Mouse (Mus musculus): ENCODE data around the gene Lars2. TPM values are rescaled to one million over a fixed set of nuclear protein-coding genes. Genes with fewer than 3 reads are reported as not detected.
"Not testable (repeated sequence)": the region's sequence is repeated elsewhere in the genome, so short reads cannot be mapped to it uniquely, and the experiment has no call there.

Lars2 gene
- polyA plus RNA-seq, 1 experiment: 4,688 TPM

DNA sequence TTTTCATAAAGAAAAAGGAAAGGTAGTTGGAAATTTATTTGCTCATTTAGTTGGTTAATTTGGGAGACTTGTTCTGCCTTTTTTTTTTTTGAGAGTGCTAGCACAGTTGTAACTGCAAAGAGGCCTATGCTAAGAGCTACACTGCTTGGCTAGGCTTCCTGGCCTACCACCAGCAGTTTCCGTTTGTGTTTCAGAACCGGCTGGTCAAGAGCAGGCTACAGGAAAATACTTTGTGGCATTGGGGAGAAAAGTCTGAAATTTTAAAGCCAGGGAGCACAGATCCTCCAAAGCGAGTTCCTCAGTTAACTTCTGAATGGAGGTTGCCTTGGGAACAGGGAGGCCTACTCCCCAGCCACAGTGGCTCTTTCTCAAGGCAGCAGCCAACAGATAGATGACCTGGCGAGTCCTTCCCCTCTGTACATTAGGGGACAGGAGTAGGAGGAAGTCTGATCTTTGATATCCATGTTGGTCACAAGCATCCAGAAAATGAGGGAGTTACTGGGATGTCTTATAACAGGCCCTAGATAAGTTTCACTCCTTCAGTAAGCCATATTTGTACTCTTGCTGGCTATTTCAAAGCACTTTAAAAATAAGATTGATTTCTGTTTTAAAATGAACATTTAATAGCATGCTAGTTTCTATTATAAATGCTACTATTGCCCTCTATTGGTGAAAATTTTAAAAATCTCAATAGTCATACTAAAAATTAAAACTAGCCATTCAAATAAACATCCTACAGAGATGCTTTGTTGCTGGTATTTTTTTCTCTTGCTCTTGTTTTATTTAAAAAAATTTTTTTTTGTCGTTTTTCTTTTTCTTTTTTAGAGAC is 73.7 kb downstream of the Lars2 start:
- Histone ChIP-seq H3K4me3 (ENCODE audit: insufficient read depth, low read length) (no peak overlapping the region), H3K27ac (ENCODE audit: insufficient read depth, low read length) (no peak overlapping the region), H3K4me1 (ENCODE audit: control insufficient read depth, insufficient read depth, low read length) (peaks cover 4% of the 10 kb centered on the region; the same call in 1 of the 2 replicates)
- TF ChIP-seq POLR2A (IDR thresholded peaks at IDR 0.05; ENCODE audit: extremely low read depth, insufficient read depth, low read length) (no peak), CTCF (IDR thresholded peaks at IDR 0.05; ENCODE audit: extremely low read depth, insufficient read depth, low read length) (no peak)

DNA sequence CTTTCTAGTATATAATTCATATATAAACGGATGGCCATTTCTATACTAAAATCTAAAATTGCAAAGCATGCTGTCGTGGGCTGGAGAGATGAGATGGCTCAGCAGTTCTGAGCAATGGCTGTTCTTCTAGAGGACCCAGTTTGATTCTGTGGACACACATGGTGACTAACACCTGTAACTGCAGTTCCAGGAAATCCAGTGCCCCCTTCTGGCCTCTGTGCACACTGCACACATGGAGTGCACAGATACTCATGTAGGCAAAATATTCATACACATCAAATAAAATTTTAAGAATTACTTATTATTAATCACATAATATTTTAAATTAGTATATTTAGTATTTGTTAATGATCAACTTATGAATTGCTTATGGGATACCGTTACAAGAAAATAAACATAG is 80.4 kb downstream of the Lars2 start:
- H3K27ac ChIP-seq (ENCODE audit: insufficient read depth, low read length); H3K4me3 ChIP-seq (ENCODE audit: insufficient read depth, low read length); H3K4me1 ChIP-seq (ENCODE audit: control insufficient read depth, insufficient read depth, low read length): not testable (repeated sequence)

DNA sequence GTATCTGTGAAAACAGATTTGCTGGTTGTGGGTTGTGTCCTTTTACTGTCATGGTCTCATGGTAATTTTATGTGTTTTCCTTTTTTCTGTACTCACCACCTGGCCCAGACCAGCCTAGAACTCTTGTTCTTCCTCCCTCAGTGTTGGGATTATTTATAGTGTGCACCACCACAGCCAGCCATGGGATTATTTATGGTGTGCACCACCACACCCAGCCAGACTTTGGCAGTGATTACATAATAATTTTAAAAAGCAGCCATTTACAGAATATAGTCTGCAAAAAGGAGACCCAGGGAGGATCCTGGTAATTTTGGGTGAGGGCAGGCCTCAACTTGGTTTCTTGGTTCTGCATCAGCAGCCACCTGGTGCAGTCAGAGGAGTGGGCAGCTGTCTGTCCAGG is 81.9 kb downstream of the Lars2 start:
- no peak overlapping the region for H3K4me3 ChIP-seq (ENCODE audit: insufficient read depth, low read length)
- no peak overlapping the region for H3K27ac ChIP-seq (ENCODE audit: insufficient read depth, low read length)
- H3K4me1 ChIP-seq (ENCODE audit: control insufficient read depth, insufficient read depth, low read length): no peaks in the 10 kb centered on the region; the same call in 1 of the 2 replicates
- TF ChIP-seq CTCF (IDR thresholded peaks at IDR 0.05; ENCODE audit: extremely low read depth, insufficient read depth, low read length): no peak
- no peak for TF ChIP-seq POLR2A (IDR thresholded peaks at IDR 0.05; ENCODE audit: extremely low read depth, insufficient read depth, low read length)

DNA sequence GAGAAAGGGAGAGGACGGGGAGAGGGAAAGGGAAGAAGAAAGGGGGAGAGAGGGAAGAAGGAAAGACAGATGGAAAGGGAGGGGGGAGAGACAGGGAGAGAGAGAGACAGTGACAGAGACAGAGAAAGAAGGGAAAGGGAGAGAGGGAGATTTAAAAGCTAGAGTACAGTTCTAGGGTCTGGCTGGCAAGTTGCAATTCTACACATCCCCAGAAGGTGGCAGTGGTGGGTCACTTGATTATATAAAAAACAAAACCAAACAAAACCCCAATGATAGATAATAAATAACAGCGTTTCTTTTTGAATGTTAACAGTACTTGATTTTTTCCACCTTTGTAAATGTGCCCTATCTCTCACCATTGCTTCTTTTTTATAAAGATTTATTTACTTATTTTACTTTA is 83.4 kb downstream of the Lars2 start:
- no peak for TF ChIP-seq POLR2A (IDR thresholded peaks at IDR 0.05; ENCODE audit: extremely low read depth, insufficient read depth, low read length)
- TF ChIP-seq CTCF (IDR thresholded peaks at IDR 0.05; ENCODE audit: extremely low read depth, insufficient read depth, low read length): peak; percentile 80
- Histone ChIP-seq H3K4me3 (ENCODE audit: insufficient read depth, low read length) (no peak overlapping the region), H3K4me1 (ENCODE audit: control insufficient read depth, insufficient read depth, low read length) (no peaks in the 10 kb centered on the region; the same call in 1 of the 2 replicates), H3K27ac (ENCODE audit: insufficient read depth, low read length) (no peak overlapping the region)

DNA sequence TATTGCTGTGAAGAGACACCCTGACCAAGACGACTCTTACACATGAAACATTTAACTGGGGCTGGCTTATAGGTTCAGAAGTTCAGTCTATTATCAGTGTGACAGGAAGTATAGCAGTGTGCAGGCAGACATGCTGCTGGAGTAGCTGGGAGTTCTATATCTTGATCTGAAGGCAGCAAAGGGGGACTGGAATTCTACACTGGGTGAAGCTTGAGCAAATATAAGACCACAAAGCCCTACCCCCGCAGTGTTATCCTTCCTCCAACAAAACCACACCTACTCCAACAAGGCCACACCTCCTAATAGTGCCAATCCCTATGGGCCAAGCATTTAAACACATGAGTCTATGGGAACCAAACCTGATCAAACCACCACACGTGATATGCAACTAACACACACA is 85.0 kb downstream of the Lars2 start:
- TF ChIP-seq CTCF (IDR thresholded peaks at IDR 0.05; ENCODE audit: extremely low read depth, insufficient read depth, low read length) (no peak), POLR2A (IDR thresholded peaks at IDR 0.05; ENCODE audit: extremely low read depth, insufficient read depth, low read length) (no peak)

DNA sequence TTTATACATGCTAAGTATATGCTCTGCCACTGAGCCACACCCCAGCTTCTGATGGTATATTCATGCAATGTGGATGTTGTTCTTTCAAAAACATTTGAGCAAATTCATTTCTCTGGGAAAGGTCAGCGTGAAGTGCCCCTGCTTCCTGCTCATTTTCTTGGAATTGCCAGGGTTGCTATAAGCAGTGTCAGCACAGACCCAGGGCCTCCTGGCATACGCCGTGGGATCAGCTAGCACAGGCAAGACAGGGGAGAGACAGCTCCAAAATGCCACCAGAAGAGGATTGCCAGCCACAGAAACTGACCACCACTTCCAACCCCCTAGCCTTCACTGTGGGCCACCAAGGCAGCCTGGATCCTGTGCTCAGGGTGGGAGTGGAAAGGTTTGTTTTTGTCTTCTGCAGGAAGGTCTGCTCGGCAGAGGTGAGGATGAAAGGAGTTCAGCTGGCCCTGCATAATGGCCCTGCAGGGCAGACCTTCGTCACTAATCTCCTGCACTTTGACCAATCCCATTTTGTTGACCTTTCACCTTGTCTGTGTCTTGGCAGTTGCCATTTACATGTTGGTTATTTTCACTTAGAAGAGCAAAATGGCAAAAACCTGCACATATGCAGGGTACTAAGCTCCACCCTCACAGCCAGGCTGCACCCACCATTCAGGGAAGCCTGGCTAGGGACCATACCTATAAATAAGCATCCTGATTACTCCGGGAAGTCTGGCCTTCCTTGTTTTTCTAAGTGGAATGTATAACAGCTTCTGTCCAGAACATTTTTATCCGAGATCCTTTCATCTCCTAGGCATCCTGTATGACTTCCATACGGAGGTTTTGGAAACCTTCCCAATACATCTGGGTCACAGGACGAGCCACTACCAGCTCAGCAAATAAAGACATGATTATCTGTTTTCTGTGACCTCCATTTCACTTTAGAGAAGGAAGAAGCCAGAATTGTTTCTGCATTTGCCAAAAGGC is 90.2 kb downstream of the Lars2 start:
- no peak overlapping the region for H3K4me3 ChIP-seq (ENCODE audit: insufficient read depth, low read length)

More for the DNA sequence above, 85.0 kb downstream of the Lars2 start:
- H3K4me3 ChIP-seq (ENCODE audit: insufficient read depth, low read length): no peak overlapping the region
- no peak overlapping the region for H3K27ac ChIP-seq (ENCODE audit: insufficient read depth, low read length)
- no peaks in the 10 kb centered on the region; the same call in 1 of the 2 replicates for H3K4me1 ChIP-seq (ENCODE audit: control insufficient read depth, insufficient read depth, low read length)

DNA sequence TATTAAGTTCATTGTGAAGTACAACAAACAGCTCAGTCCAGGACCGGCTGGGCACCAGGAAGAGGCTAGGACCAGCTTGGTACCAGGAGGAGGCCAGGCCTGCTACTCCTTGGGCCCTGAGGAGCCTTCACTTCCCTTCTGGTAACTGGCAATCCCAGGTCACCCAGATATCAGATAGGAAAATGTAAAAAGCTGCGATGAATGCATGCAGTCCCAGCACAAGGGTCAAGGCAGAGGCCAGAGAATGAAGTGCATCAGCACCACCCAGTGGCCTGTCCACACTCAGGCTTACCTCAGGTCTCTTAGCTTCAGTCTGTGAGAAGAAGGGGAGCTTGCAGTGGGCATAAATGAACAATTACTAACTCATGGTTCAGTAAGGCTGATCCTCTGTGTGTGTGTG is 90.9 kb downstream of the Lars2 start:
- peaks cover 3% of the 10 kb centered on the region; the same call in 1 of the 2 replicates for H3K4me1 ChIP-seq (ENCODE audit: control insufficient read depth, insufficient read depth, low read length)
- no peak overlapping the region for H3K27ac ChIP-seq (ENCODE audit: insufficient read depth, low read length)
- TF ChIP-seq CTCF (IDR thresholded peaks at IDR 0.05; ENCODE audit: extremely low read depth, insufficient read depth, low read length) (0 out of 2 replicates have a peak, but pooled peaks have one; percentile 25), POLR2A (IDR thresholded peaks at IDR 0.05; ENCODE audit: extremely low read depth, insufficient read depth, low read length) (no peak)
- H3K4me3 ChIP-seq (ENCODE audit: insufficient read depth, low read length): no peak overlapping the region

More for the DNA sequence above, 90.2 kb downstream of the Lars2 start:
- TF ChIP-seq CTCF (IDR thresholded peaks at IDR 0.05; ENCODE audit: extremely low read depth, insufficient read depth, low read length): no peak
- TF ChIP-seq POLR2A (IDR thresholded peaks at IDR 0.05; ENCODE audit: extremely low read depth, insufficient read depth, low read length): no peak
- Histone ChIP-seq H3K27ac (ENCODE audit: insufficient read depth, low read length) (no peak overlapping the region), H3K4me1 (ENCODE audit: control insufficient read depth, insufficient read depth, low read length) (peaks cover 3% of the 10 kb centered on the region; the same call in 1 of the 2 replicates)

DNA sequence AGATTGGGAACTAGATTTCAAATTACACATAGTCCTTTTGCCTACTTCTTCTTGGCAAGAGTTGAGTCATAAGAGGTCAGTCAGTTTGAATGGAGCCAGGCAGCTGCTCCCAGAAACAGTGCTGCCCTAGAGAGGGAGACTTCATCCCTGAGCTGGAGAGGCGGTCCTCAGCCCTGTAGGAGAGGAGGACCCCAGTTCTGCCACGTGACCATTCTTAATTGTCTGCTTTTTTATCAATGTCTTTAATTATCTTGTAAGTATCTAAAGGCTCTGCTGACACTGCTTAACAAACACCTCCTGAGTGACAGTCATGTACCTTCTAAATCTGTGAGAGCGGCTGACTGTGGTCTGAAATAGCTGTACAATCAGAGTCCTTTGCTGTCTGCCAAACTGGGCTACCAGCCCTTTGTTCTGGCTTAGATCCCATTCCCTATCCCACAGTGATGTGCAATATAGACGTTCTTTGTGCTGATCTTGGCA is 100.5 kb downstream of the Lars2 start:
- no peak overlapping the region for H3K27ac ChIP-seq (ENCODE audit: insufficient read depth, low read length)
- H3K4me3 ChIP-seq (ENCODE audit: insufficient read depth, low read length): no peak overlapping the region
- TF ChIP-seq POLR2A (IDR thresholded peaks at IDR 0.05; ENCODE audit: extremely low read depth, insufficient read depth, low read length): no peak
- no peak for TF ChIP-seq CTCF (IDR thresholded peaks at IDR 0.05; ENCODE audit: extremely low read depth, insufficient read depth, low read length)
- peaks cover 7% of the 10 kb centered on the region; the same call in 1 of the 2 replicates for H3K4me1 ChIP-seq (ENCODE audit: control insufficient read depth, insufficient read depth, low read length)

DNA sequence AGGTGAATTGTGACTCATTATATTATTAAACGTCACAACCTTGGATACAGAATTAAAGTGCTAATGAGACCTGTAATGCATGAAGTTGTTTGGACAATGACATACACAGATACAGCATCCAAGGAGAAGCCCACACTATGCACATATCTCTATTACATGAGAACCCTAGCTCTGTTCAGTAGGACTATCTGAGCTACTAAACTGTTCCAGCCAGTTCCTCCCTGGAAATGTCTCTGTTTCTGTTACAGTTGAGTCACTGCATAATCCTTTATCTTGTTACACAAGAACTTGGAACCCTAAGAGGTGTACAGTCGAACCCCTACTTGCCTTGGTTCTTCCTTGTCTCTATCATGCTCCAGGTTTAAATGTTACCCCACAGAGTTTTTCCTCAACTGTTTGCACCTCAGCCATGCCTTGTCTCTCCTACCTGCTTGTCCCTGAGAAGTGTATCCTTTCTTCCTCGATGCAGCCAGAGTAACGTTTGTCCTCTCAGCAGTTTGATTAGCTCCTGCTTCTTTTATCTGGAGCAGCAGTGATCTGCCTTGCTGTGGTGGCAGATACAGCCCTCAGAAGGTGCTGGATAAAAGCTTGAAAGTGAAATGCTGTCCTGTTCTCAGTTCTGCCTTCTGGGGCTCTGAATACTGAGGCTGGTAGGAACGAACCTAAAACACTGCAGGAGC is 101.8 kb downstream of the Lars2 start:
- H3K4me3 ChIP-seq (ENCODE audit: insufficient read depth, low read length): no peak overlapping the region
- TF ChIP-seq CTCF (IDR thresholded peaks at IDR 0.05; ENCODE audit: extremely low read depth, insufficient read depth, low read length) (no peak), POLR2A (IDR thresholded peaks at IDR 0.05; ENCODE audit: extremely low read depth, insufficient read depth, low read length) (no peak)
- no peak overlapping the region for H3K27ac ChIP-seq (ENCODE audit: insufficient read depth, low read length)
- H3K4me1 ChIP-seq (ENCODE audit: control insufficient read depth, insufficient read depth, low read length): peaks cover 7% of the 10 kb centered on the region; the same call in 1 of the 2 replicates
